In the genomic region with DNA sequence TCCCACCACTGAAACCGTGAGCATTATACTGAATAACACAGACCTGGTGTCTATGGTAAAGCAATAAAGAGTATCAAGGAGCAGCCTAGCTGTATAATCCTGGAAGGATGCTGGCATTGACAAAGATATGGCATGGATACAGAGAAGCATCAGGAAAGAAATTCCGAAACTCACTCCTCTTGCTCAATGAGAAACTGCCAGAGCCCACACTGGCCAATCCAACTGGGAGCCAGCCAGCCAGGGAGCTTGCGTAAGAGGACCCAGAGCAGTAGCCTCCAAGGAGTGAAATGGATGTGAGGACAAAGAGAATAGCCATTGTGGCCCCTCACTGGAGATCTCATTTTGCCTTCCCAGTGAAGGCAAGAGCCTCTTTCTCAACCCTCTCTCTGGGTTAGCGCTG, we compare ENCODE assay signal across 12 mouse cellular contexts. TPM values are rescaled to one million over a fixed set of nuclear protein-coding genes. Genes with fewer than 3 reads are reported as not detected.
A peak's percentile ranks its signal among the peaks of the same experiment; 100 is the strongest.
DNase-seq lines count a peak whose midpoint lies in the region; ATAC-seq and TF ChIP-seq lines count a peak whose summit lies in the region.
"Had no signal": no experiment of that assay in that cellular context is flagged by ENCODE, and none has a peak within 500 bp of the region (broad histone marks: within the 10 kb centered on the region; RNA-seq: fewer than 3 reads in every experiment).

No protein-coding gene starts in this region.

- no peaks in the 10 kb centered on the region for H3K79me2 ChIP-seq in C2C12 (ENCODE audit: control insufficient read depth, insufficient read depth)

- no peak for ATAC-seq in heart, embryonic 12.5 days (ENCODE audit: insufficient number of reproducible peaks, low FRiP score)
- peak; percentile 43 for ATAC-seq in lung, postnatal 0 days
- ATAC-seq in hindbrain, embryonic 12.5 days (ENCODE audit: low FRiP score), result no peak

- H3K9me3 ChIP-seq in heart, embryonic 12.5 days (replicated peaks), result no peaks in the 10 kb centered on the region
- no peaks in the 10 kb centered on the region for H3K9me3 ChIP-seq in lung, postnatal 0 days (ENCODE audit: low read length)
- H3K9me3 ChIP-seq in hindbrain, embryonic 12.5 days (replicated peaks), result no peaks in the 10 kb centered on the region
- H3K9me3 ChIP-seq: embryonic facial prominence, embryonic 15.5 days; limb, embryonic 10.5 days had no signal

- no peak overlapping the region for H3K27ac ChIP-seq in heart, embryonic 12.5 days (ENCODE audit: poor library complexity, severe bottlenecking)
- H3K27ac ChIP-seq in lung, postnatal 0 days (ENCODE audit: low read length), result no peak overlapping the region
- H3K27ac ChIP-seq in thymus, adult 2 months (ENCODE audit: control insufficient read depth, insufficient read depth, low read length), result no peak overlapping the region
- H3K27ac ChIP-seq in hindbrain, embryonic 12.5 days, result no peak overlapping the region
- H3K27ac ChIP-seq: embryonic facial prominence, embryonic 15.5 days; limb, embryonic 10.5 days had no signal

- DNase-seq in heart, adult 18-20 months, result peak; percentile 85 to 86
- peak; percentile 71 for DNase-seq in gastrocnemius, postnatal 14 days
- DNase-seq in lung, postnatal 0 days (ENCODE audit: low spot score), result peak; percentile 47
- no peak for DNase-seq in thymus, adult 2 months
- no peak for DNase-seq in embryo, embryonic 9.5 days (ENCODE audit: extremely low spot score)
- DNase-seq: cerebellum, adult 18-20 months; kidney, adult 9 months had no signal

- no peak for TF ChIP-seq POLR2A in thymus, adult 2 months (IDR thresholded peaks at IDR 0.05; ENCODE audit: control insufficient read depth, extremely low read depth, insufficient read depth, low read length, poor library complexity)

- H3ac ChIP-seq in C2C12 (ENCODE audit: control insufficient read depth, insufficient read length, low read depth), result no peak overlapping the region

- H3K36me3 ChIP-seq in heart, embryonic 12.5 days, result no peaks in the 10 kb centered on the region
- no peaks in the 10 kb centered on the region for H3K36me3 ChIP-seq in C2C12 (ENCODE audit: control insufficient read depth, insufficient read depth)
- H3K36me3 ChIP-seq in lung, postnatal 0 days (ENCODE audit: insufficient read depth, low read length), result no peaks in the 10 kb centered on the region
- no peaks in the 10 kb centered on the region for H3K36me3 ChIP-seq in thymus, adult 2 months (ENCODE audit: control insufficient read depth, insufficient read depth, low read length)
- H3K36me3 ChIP-seq in hindbrain, embryonic 12.5 days, result no peaks in the 10 kb centered on the region
- H3K36me3 ChIP-seq: embryonic facial prominence, embryonic 15.5 days; limb, embryonic 10.5 days had no signal

- no peaks in the 10 kb centered on the region for H3K79me3 ChIP-seq in C2C12 (ENCODE audit: low read depth)

- intact Hi-C loops in gastrocnemius, postnatal 14 days (cut with DNase I; ENCODE audit: low total_unique reads), result no loop called here

- H3K4me3 ChIP-seq in heart, embryonic 12.5 days, result no peak overlapping the region
- no peak overlapping the region for H3K4me3 ChIP-seq in C2C12 (ENCODE audit: insufficient read depth, poor library complexity, severe bottlenecking)
- H3K4me3 ChIP-seq in lung, postnatal 0 days (ENCODE audit: low read depth, low read length), result no peak overlapping the region
- H3K4me3 ChIP-seq in thymus, adult 2 months (ENCODE audit: control insufficient read depth, insufficient read depth, low read length), result no peak overlapping the region
- no peak overlapping the region for H3K4me3 ChIP-seq in hindbrain, embryonic 12.5 days
- H3K4me3 ChIP-seq: embryonic facial prominence, embryonic 15.5 days; limb, embryonic 10.5 days had no signal

- no peaks in the 10 kb centered on the region for H3K4me1 ChIP-seq in heart, embryonic 12.5 days (replicated peaks)
- no peaks in the 10 kb centered on the region for H3K4me1 ChIP-seq in lung, postnatal 0 days (ENCODE audit: insufficient read depth, low read depth, low read length)
- no peaks in the 10 kb centered on the region for H3K4me1 ChIP-seq in thymus, adult 2 months (replicated peaks; ENCODE audit: control insufficient read depth, insufficient read depth, low read length)
- H3K4me1 ChIP-seq in hindbrain, embryonic 12.5 days, result 0 out of 2 replicates have a peak, but pooled peaks cover 2% of the 10 kb centered on the region
- H3K4me1 ChIP-seq: embryonic facial prominence, embryonic 15.5 days; limb, embryonic 10.5 days had no signal

- 98% methylated on average over 4 of the region's 4 CpGs for WGBS in heart, embryonic 12.5 days
- WGBS in lung, postnatal 0 days, result 83% methylated on average over 4 of the region's 4 CpGs
- WGBS in thymus, adult 2 months, result 92% methylated on average over 4 of the region's 4 CpGs
- 95% methylated on average over 4 of the region's 4 CpGs for WGBS in hindbrain, embryonic 12.5 days

- no peak for TF ChIP-seq CTCF in C2C12 (IDR thresholded peaks at IDR 0.05; ENCODE audit: control insufficient read depth, insufficient read depth, insufficient read length)
- TF ChIP-seq CTCF in lung, postnatal 0 days (IDR thresholded peaks at IDR 0.05), result no peak
- no peak for TF ChIP-seq CTCF in thymus, adult 2 months (IDR thresholded peaks at IDR 0.05; ENCODE audit: borderline replicate concordance, control insufficient read depth, extremely low read depth, insufficient read depth, low read length, poor library complexity)

- H3K9ac ChIP-seq in heart, embryonic 12.5 days, result no peak overlapping the region
- no peak overlapping the region for H3K9ac ChIP-seq in lung, postnatal 0 days (replicated peaks; ENCODE audit: low read depth)
- H3K9ac ChIP-seq in hindbrain, embryonic 12.5 days, result no peak overlapping the region
- H3K9ac ChIP-seq: embryonic facial prominence, embryonic 15.5 days had no signal

- no peak for TF ChIP-seq EP300 in lung, postnatal 0 days (IDR thresholded peaks at IDR 0.05)

- no peaks in the 10 kb centered on the region for H3K27me3 ChIP-seq in heart, embryonic 12.5 days (replicated peaks)
- H3K27me3 ChIP-seq in C2C12 (ENCODE audit: control insufficient read depth, insufficient read depth, insufficient read length), result no peaks in the 10 kb centered on the region
- H3K27me3 ChIP-seq in lung, postnatal 0 days (replicated peaks; ENCODE audit: insufficient read depth, low read length), result no peaks in the 10 kb centered on the region
- H3K27me3 ChIP-seq in thymus, adult 2 months (ENCODE audit: control insufficient read depth, insufficient read depth, low read length), result no peaks in the 10 kb centered on the region
- no peaks in the 10 kb centered on the region for H3K27me3 ChIP-seq in hindbrain, embryonic 12.5 days
- H3K27me3 ChIP-seq: embryonic facial prominence, embryonic 15.5 days had no signal

- no peak overlapping the region for H3K4me2 ChIP-seq in heart, embryonic 12.5 days
- no peak overlapping the region for H3K4me2 ChIP-seq in lung, postnatal 0 days (replicated peaks; ENCODE audit: low read depth, low read length)
- H3K4me2 ChIP-seq in hindbrain, embryonic 12.5 days (replicated peaks), result no peak overlapping the region
- H3K4me2 ChIP-seq: embryonic facial prominence, embryonic 15.5 days had no signal

TF ChIP-seq in C2C12, 6 proteins besides CTCF, POLR2A, EP300 and RAD21:
- TF ChIP-seq FOSL1 (IDR thresholded peaks at IDR 0.05; ENCODE audit: insufficient read depth, low read length, poor library complexity, severe bottlenecking), result no peak
- peak; percentile 92 for TF ChIP-seq CEBPB (IDR thresholded peaks at IDR 0.05; ENCODE audit: low read depth)
- TF ChIP-seq MAX (IDR thresholded peaks at IDR 0.05), result no peak

RNA-seq across cellular contexts. Expression of a gene that starts 21.2 kb away (rescaled TPM):
- 10 to 100 TPM; 15.2 to 18.8 TPM for total RNA-seq in heart, adult 18-20 months (2021)
- 32.6 and 34.9 TPM in 2 replicates for polyA plus RNA-seq in heart, embryonic 12.5 days (2016; fragmentation: Nextera tagmentation; extraction: Ambion mirVana)
- polyA plus RNA-seq in C2C12 (2012; fragmentation: generic; extraction: Trizol), result 13.4 TPM
- 10 to 100 TPM; 12.8 to 13.3 TPM for total RNA-seq in gastrocnemius, postnatal 14 days (2021)
- 21.5 and 24.5 TPM in 2 replicates for polyA plus RNA-seq in lung, postnatal 0 days (2015; fragmentation: Nextera tagmentation; extraction: Ambion mirVana)
- 44.1 and 50.6 TPM in 2 replicates for polyA plus RNA-seq in thymus, adult 2 months (2012; rRNA removed)
- polyA plus RNA-seq in hindbrain, embryonic 12.5 days (2016; fragmentation: Nextera tagmentation; extraction: Ambion mirVana), result 82.1 and 83.1 TPM in 2 replicates

Comparison
In these comparisons a context has a peak if more than half of its experiments do, and no peak if none do; other contexts are left out.
1. DNase-seq: peak in heart, adult 18-20 months (2 of 2), gastrocnemius, postnatal 14 days (single experiment) and lung, postnatal 0 days (single experiment); none in thymus, adult 2 months (single experiment) and embryo, embryonic 9.5 days (single experiment).